Mouse (Mus musculus) stomach, embryonic 14.5 days (tissue): ENCODE measurements around the gene Abtb2. TPM values are rescaled to one million over a fixed set of nuclear protein-coding genes. Genes with fewer than 3 reads are reported as not detected.

ENCODE experiments used
- ATAC-seq: fragments of 200-750 bp; cut with Nextera tagmentation; 2 replicates; pipeline ENCODE4 v1.8.0; 2017; ENCODE audit warnings: low read depth, moderate TSS enrichment; ENCODE audit not compliant: insufficient number of reproducible peaks, insufficient read depth, low FRiP score
- H3K27ac ChIP-seq: fragments of 300-500 bp; sonication (generic); 2 replicates; pipeline ENCODE4 v1.5.1; 2014; ENCODE audit warnings: mild to moderate bottlenecking, low read length, moderate library complexity, mixed read lengths
- H3K27me3 ChIP-seq: fragments of 300-500 bp; sonication (generic); 2 replicates; pipeline ENCODE4 v1.6.1; 2014; ENCODE audit warnings: low read length, control low read depth, mixed read lengths; ENCODE audit not compliant: control insufficient read depth, insufficient read depth
- H3K36me3 ChIP-seq: fragments of 300-500 bp; sonication (generic); 2 replicates; pipeline ENCODE4 v1.6.1; 2014; ENCODE audit warnings: mild to moderate bottlenecking, control low read depth, low read length, moderate library complexity, mixed read lengths; ENCODE audit not compliant: control insufficient read depth, insufficient read depth
- H3K4me1 ChIP-seq: fragments of 300-500 bp; sonication (generic); 2 replicates; pipeline ENCODE4 v1.6.1; 2014; ENCODE audit warnings: low read length, control low read depth, mixed read lengths; ENCODE audit not compliant: control insufficient read depth, insufficient read depth
- H3K4me2 ChIP-seq: fragments of 300-500 bp; sonication (generic); replicated peaks from 2 replicates; pipeline ENCODE4 v1.6.1; 2014; ENCODE audit warnings: low read depth, low read length, control low read depth
- H3K4me3 ChIP-seq: fragments of 300-500 bp; sonication (generic); 2 replicates; pipeline ENCODE4 v1.5.1; 2014; ENCODE audit warnings: low read depth, low read length, control low read depth
- H3K9ac ChIP-seq: fragments of 300-500 bp; sonication (generic); replicated peaks from 2 replicates; pipeline ENCODE4 v1.6.1; 2014; ENCODE audit warnings: low read depth, mild to moderate bottlenecking, control low read depth, low read length, moderate library complexity, mixed read lengths
- H3K9me3 ChIP-seq: fragments of 300-500 bp; sonication (generic); 2 replicates; pipeline ENCODE4 v1.6.1; 2016; ENCODE audit warnings: low read depth, low read length, control low read depth; ENCODE audit not compliant: control insufficient read depth
- WGBS: fragments of 180-500 bp; shearing (Covaris S2); extraction: QIAGEN DNeasy Blood & Tissue Kit; methylation state at CpG from one replicate; pipeline ENCODE4 v1.1.7; 2014; 5-methylcytosine and 5-hydroxymethylcytosine counted together
- polyA plus RNA-seq: library from polyadenylated mRNA; unstranded; fragments of >200 nt; fragmentation: Nextera tagmentation; extraction: Ambion mirVana; gene quantifications from 2 replicates; pipeline ENCODE4 v1.2.1, GENCODE M21; 2014

Abtb2 gene
- polyA plus RNA-seq, 1 experiment from 2014 or later: 4.4 TPM

- H3K4me1 ChIP-seq: 0 out of 2 replicates have a peak, but pooled peaks cover 4% of the 10 kb centered on the region
- no peak overlapping the region for H3K4me3 ChIP-seq
- no peaks in the 10 kb centered on the region for H3K36me3 ChIP-seq
- 38% methylated on average over 1 of the region's 1 CpGs for WGBS
- H3K27me3 ChIP-seq: no peaks in the 10 kb centered on the region
- no peak for ATAC-seq
- H3K4me2 ChIP-seq: no peak overlapping the region
- H3K9me3 ChIP-seq: no peaks in the 10 kb centered on the region
- no peak overlapping the region for H3K27ac ChIP-seq
- H3K9ac ChIP-seq: no peak overlapping the region
Observed at GRCm38 (mm10) chr2:103601126-103601525, 35.0 kb downstream of the Abtb2 start.

GRCm38 (mm10) chr2:103601531-103601930 is 35.4 kb downstream of the Abtb2 start:
- H3K4me3 ChIP-seq: no peak overlapping the region
- no peak for ATAC-seq
- WGBS: 78% methylated on average over 1 of the region's 1 CpGs
- H3K9ac ChIP-seq: no peak overlapping the region
- no peaks in the 10 kb centered on the region for H3K9me3 ChIP-seq
- no peak overlapping the region for H3K4me2 ChIP-seq
- H3K27me3 ChIP-seq: no peaks in the 10 kb centered on the region
- 0 out of 2 replicates have a peak, but pooled peaks cover 4% of the 10 kb centered on the region for H3K4me1 ChIP-seq
- H3K36me3 ChIP-seq: no peaks in the 10 kb centered on the region
- H3K27ac ChIP-seq: no peak overlapping the region

GRCm38 (mm10) chr2:103603209-103603608 is 37.1 kb downstream of the Abtb2 start:
- no peak overlapping the region for H3K4me3 ChIP-seq
- H3K4me1 ChIP-seq: 0 out of 2 replicates have a peak, but pooled peaks cover 4% of the 10 kb centered on the region
- 67% methylated on average over 3 of the region's 3 CpGs for WGBS
- ATAC-seq: no peak
- no peaks in the 10 kb centered on the region for H3K27me3 ChIP-seq
- no peak overlapping the region for H3K27ac ChIP-seq
- H3K9ac ChIP-seq: no peak overlapping the region
- no peaks in the 10 kb centered on the region for H3K36me3 ChIP-seq
- no peaks in the 10 kb centered on the region for H3K9me3 ChIP-seq
- H3K4me2 ChIP-seq: no peak overlapping the region

GRCm38 (mm10) chr2:103603869-103604268 is 37.8 kb downstream of the Abtb2 start:
- ATAC-seq: no peak
- no peak overlapping the region for H3K27ac ChIP-seq
- H3K36me3 ChIP-seq: no peaks in the 10 kb centered on the region
- H3K9me3 ChIP-seq: no peaks in the 10 kb centered on the region
- 0 out of 2 replicates have a peak, but pooled peaks cover 4% of the 10 kb centered on the region for H3K4me1 ChIP-seq
- H3K4me3 ChIP-seq: no peak overlapping the region
- H3K4me2 ChIP-seq: no peak overlapping the region
- 31% methylated on average over 1 of the region's 1 CpGs for WGBS
- H3K9ac ChIP-seq: no peak overlapping the region
- no peaks in the 10 kb centered on the region for H3K27me3 ChIP-seq

- WGBS: 86% methylated on average over 4 of the region's 4 CpGs
- Histone ChIP-seq H3K4me1 (no peaks in the 10 kb centered on the region), H3K27ac (no peak overlapping the region), H3K4me2 (no peak overlapping the region), H3K4me3 (no peak overlapping the region), H3K36me3 (no peaks in the 10 kb centered on the region), H3K27me3 (no peaks in the 10 kb centered on the region), H3K9ac (no peak overlapping the region), H3K9me3 (no peaks in the 10 kb centered on the region)
- ATAC-seq: no peak
Observed at GRCm38 (mm10) chr2:103605805-103606498, 39.8 kb downstream of the Abtb2 start.

GRCm38 (mm10) chr2:103607926-103608325 is 41.8 kb downstream of the Abtb2 start:
- H3K4me3 ChIP-seq: no peak overlapping the region
- ATAC-seq: no peak
- no peak overlapping the region for H3K4me2 ChIP-seq
- no peaks in the 10 kb centered on the region for H3K36me3 ChIP-seq
- 78% methylated on average over 10 of the region's 10 CpGs for WGBS
- H3K27me3 ChIP-seq: no peaks in the 10 kb centered on the region
- H3K4me1 ChIP-seq: no peaks in the 10 kb centered on the region
- H3K9ac ChIP-seq: no peak overlapping the region
- no peak overlapping the region for H3K27ac ChIP-seq
- H3K9me3 ChIP-seq: no peaks in the 10 kb centered on the region

- no peak overlapping the region for H3K27ac ChIP-seq
- no peak overlapping the region for H3K9ac ChIP-seq
- ATAC-seq: no peak
- H3K4me3 ChIP-seq: no peak overlapping the region
- 64% methylated on average over 1 of the region's 1 CpGs for WGBS
- no peaks in the 10 kb centered on the region for H3K27me3 ChIP-seq
- H3K4me1 ChIP-seq: no peaks in the 10 kb centered on the region
- H3K4me2 ChIP-seq: no peak overlapping the region
- H3K36me3 ChIP-seq: no peaks in the 10 kb centered on the region
- H3K9me3 ChIP-seq: no peaks in the 10 kb centered on the region
Observed at GRCm38 (mm10) chr2:103608947-103609346, 42.8 kb downstream of the Abtb2 start.

GRCm38 (mm10) chr2:103609499-103609898 is 43.4 kb downstream of the Abtb2 start:
- no peak overlapping the region for H3K4me2 ChIP-seq
- H3K27ac ChIP-seq: no peak overlapping the region
- H3K27me3 ChIP-seq: no peaks in the 10 kb centered on the region
- H3K9me3 ChIP-seq: no peaks in the 10 kb centered on the region
- H3K4me3 ChIP-seq: no peak overlapping the region
- no peak for ATAC-seq
- H3K36me3 ChIP-seq: no peaks in the 10 kb centered on the region
- no peaks in the 10 kb centered on the region for H3K4me1 ChIP-seq
- no peak overlapping the region for H3K9ac ChIP-seq
- WGBS: 68% methylated on average over 3 of the region's 3 CpGs
